Mouse (Mus musculus): ENCODE data around the gene Pnpla5. TPM values are rescaled to one million over a fixed set of nuclear protein-coding genes. Genes with fewer than 3 reads are reported as not detected.
"Not testable (repeated sequence)": the region's sequence is repeated elsewhere in the genome, so short reads cannot be mapped to it uniquely, and the experiment has no call there.

Pnpla5 gene
- not detected for total RNA-seq (2021)

GRCm38 (mm10) chr15:84123075-84123474, at the start of gene Pnpla5:
Pnpla5 (minus strand) TSS chr15:84123175.
- intact Hi-C loops (cut with DNase I) = no loop called here

GRCm38 (mm10) chr15:84171166-84171565, 48.2 kb upstream of the Pnpla5 start:
- DNase-seq = no peak
- intact Hi-C loops (cut with DNase I) = no loop called here

More at GRCm38 (mm10) chr15:84123075-84123474, at the start of gene Pnpla5:
- DNase-seq = no peak

- DNase-seq = no peak
- intact Hi-C loops (cut with DNase I) = no loop called here
Observed at GRCm38 (mm10) chr15:84169511-84169910, 46.5 kb upstream of the Pnpla5 start.

GRCm38 (mm10) chr15:84168170-84169161, 45.5 kb upstream of the Pnpla5 start:
- DNase-seq = peak; percentile 94
- intact Hi-C loops (cut with DNase I) = no loop called here

GRCm38 (mm10) chr15:84167600-84167999, 44.6 kb upstream of the Pnpla5 start, which contains the start of gene Pnpla3:
Pnpla3 (plus strand) TSS chr15:84167837.
- intact Hi-C loops (cut with DNase I) = no loop called here
- peak; percentile 98 for DNase-seq

- intact Hi-C loops (cut with DNase I) = no loop called here
- no peak for DNase-seq
Observed at GRCm38 (mm10) chr15:84166818-84167217, 43.8 kb upstream of the Pnpla5 start.

GRCm38 (mm10) chr15:84161871-84162270, 38.9 kb upstream of the Pnpla5 start:
- intact Hi-C loops (cut with DNase I) = no loop called here
- no peak for DNase-seq

GRCm38 (mm10) chr15:84157530-84157929, 34.6 kb upstream of the Pnpla5 start:
- DNase-seq; intact Hi-C loops (cut with DNase I): not testable (repeated sequence)

- DNase-seq = no peak
- intact Hi-C loops (cut with DNase I) = no loop called here
Observed at GRCm38 (mm10) chr15:84156158-84156557, 33.2 kb upstream of the Pnpla5 start.

- intact Hi-C loops (cut with DNase I) = no loop called here
- no peak for DNase-seq
Observed at GRCm38 (mm10) chr15:84140929-84141328, 18.0 kb upstream of the Pnpla5 start.

- no peak for DNase-seq
- intact Hi-C loops (cut with DNase I) = no loop called here
Observed at GRCm38 (mm10) chr15:84140109-84140508, 17.1 kb upstream of the Pnpla5 start.

GRCm38 (mm10) chr15:84139592-84140005, 16.6 kb upstream of the Pnpla5 start:
- DNase-seq = no peak
- intact Hi-C loops (cut with DNase I) = no loop called here

GRCm38 (mm10) chr15:84136473-84137415, 13.8 kb upstream of the Pnpla5 start:
- DNase-seq = no peak
- intact Hi-C loops (cut with DNase I) = no loop called here

GRCm38 (mm10) chr15:84135472-84135871, 12.5 kb upstream of the Pnpla5 start:
- intact Hi-C loops (cut with DNase I) = no loop called here
- peak; percentile 36 for DNase-seq

GRCm38 (mm10) chr15:84133440-84133839, 10.5 kb upstream of the Pnpla5 start:
- intact Hi-C loops (cut with DNase I) = no loop called here
- DNase-seq = no peak

- intact Hi-C loops (cut with DNase I) = no loop called here
- no peak for DNase-seq
Observed at GRCm38 (mm10) chr15:84131971-84132370, 9.0 kb upstream of the Pnpla5 start.

GRCm38 (mm10) chr15:84131096-84131786, 8.3 kb upstream of the Pnpla5 start:
- intact Hi-C loops (cut with DNase I) = no loop called here
- DNase-seq = peak; percentile 59

GRCm38 (mm10) chr15:84126871-84127270, 3.9 kb upstream of the Pnpla5 start:
- intact Hi-C loops (cut with DNase I) = no loop called here
- no peak for DNase-seq

GRCm38 (mm10) chr15:84126447-84126846, 3.5 kb upstream of the Pnpla5 start:
- intact Hi-C loops (cut with DNase I) = no loop called here
- DNase-seq = no peak

GRCm38 (mm10) chr15:84124086-84124485, 1.1 kb upstream of the Pnpla5 start:
- intact Hi-C loops (cut with DNase I) = no loop called here
- DNase-seq = no peak
